Mouse (Mus musculus) megakaryocyte, embryonic 14.5 days (primary cell): ENCODE measurements around the gene Cdon.

ENCODE experiments used
- FLI1 ChIP-seq: IDR thresholded peaks from 2 replicates; pipeline ENCODE4 v1.6.1; 2012; ENCODE audit warnings: low read length, inconsistent platforms, mixed read lengths
- GATA1 ChIP-seq: IDR thresholded peaks from 3 replicates; pipeline ENCODE4 v1.6.1; 2012; ENCODE audit warnings: mixed read lengths, low read length, inconsistent platforms, borderline replicate concordance

DNA sequence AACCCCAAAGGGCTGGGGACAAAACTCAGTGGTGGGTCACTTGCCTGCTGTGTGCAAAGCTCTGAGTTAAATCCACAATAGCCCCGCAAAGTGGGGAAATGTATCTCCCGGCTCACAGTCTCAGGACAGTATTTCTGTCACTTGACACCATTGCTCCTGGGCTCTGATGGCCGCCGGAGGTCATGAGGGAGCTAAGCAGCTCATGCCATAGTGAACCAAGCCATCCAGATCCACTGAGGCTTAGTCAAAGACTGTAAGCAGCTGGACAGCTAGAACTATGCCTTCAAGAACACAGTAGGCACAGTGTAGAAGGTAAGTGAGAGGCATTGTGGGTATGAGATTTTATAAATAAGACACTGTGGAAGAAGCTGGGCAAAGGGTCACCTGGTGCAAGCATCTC lies 74.0 kb downstream of the Cdon start:
- TF ChIP-seq GATA1 (no peak), FLI1 (no peak)
